Mouse (Mus musculus) embryo, embryonic 11 days (tissue): ENCODE data around the gene Borcs6.
"Not testable (repeated sequence)": the region's sequence is repeated elsewhere in the genome, so short reads cannot be mapped to it uniquely, and the experiment has no call there.

Experiments used
- DNase-seq: peaks from one replicate; pipeline ENCODE4 v3.0.0-alpha.2; 2015

Borcs6 gene

GRCm38 (mm10) chr11:69059357-69059974, at the start of gene Borcs6:
Borcs6 (plus strand) TSS chr11:69059717.
- peak; percentile 98 for DNase-seq

- no peak for DNase-seq
Observed at GRCm38 (mm10) chr11:69010400-69011323, 48.9 kb upstream of the Borcs6 start.

- DNase-seq = not testable (repeated sequence)
Observed at GRCm38 (mm10) chr11:69011445-69011844, 48.1 kb upstream of the Borcs6 start.

DNA sequence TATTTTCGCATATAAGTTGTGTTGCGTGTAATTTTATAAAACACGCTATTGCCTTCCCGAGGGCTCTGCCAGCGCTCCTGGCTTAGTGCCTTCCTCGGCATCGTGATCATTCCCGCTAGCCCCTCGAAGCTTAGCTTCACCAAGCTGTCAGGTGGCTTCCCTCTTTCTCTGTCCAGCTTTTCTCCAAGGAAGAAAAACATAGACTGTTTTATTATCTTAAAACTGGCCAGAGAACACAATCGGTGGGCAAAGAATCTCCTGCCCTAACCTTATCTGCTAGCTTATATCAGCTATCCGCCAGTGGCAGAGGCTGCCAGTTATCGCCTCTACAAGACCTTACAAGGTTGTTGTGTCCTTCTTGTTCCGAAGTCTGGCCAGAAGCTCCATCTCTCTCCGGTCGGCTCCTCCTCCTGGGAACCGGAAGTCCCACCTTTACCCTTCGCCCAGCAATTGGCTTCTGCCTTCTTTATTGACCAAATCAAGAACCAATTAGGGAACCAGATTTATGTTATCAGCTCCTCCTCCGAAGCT, 47.4 kb upstream of the Borcs6 start:
- DNase-seq = peak; percentile 92

- DNase-seq = peak; percentile 97
Observed at GRCm38 (mm10) chr11:69015644-69016441, 43.7 kb upstream of the Borcs6 start, which contains the start of gene Ctc1. Ctc1 (plus strand) TSS chr11:69015911.

DNA sequence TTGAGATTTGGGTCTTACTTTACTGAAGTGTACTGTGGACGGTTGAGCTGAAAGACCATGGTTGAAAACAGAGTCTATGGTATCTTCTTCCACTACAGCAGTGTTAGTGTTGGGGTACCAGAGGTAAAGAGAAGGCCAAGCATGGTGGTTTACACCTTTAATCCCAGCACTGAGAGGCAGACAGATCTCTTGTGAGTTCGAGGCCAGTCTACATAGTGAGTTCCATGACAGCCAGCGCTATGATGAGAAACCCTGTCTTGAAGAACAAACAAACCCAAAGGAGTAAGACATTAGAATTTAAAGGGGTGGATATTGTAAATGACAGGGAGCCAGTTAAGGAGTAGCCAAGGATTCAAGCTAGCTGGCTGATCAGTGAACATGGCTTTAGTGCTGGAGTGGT, 42.8 kb upstream of the Borcs6 start:
- no peak for DNase-seq

- no peak for DNase-seq
Observed at GRCm38 (mm10) chr11:69020691-69021090, 38.8 kb upstream of the Borcs6 start.

GRCm38 (mm10) chr11:69026562-69026961, 33.0 kb upstream of the Borcs6 start:
- no peak for DNase-seq

GRCm38 (mm10) chr11:69028805-69029204, 30.7 kb upstream of the Borcs6 start:
- DNase-seq = no peak

- DNase-seq = no peak
Observed at GRCm38 (mm10) chr11:69033552-69033951, 26.0 kb upstream of the Borcs6 start.

DNA sequence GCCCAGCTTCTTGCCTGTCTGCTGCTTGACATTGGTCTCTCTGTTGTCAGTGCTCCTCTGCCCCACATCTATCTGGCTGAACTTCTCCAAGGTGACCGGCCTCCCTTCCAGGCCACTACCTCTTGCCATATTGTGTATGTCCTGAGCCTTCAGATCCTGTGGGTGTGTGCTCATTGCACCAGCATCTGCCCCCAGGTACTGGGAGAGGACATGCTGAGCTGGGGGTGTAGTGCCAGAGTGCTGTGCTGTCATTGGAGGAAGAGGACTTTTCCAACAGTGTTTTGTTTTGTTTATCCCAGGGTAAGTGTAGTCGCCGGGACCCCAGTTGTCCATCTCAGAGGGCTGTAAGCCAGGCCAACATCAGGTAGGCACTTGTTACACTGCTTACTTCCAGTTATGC, 24.9 kb upstream of the Borcs6 start:
- DNase-seq = no peak

GRCm38 (mm10) chr11:69035411-69035810, 24.1 kb upstream of the Borcs6 start:
- DNase-seq = no peak

GRCm38 (mm10) chr11:69035849-69036248, 23.7 kb upstream of the Borcs6 start:
- peak; percentile 91 for DNase-seq

GRCm38 (mm10) chr11:69036486-69037230, 22.9 kb upstream of the Borcs6 start:
- peak; percentile 86 for DNase-seq

DNA sequence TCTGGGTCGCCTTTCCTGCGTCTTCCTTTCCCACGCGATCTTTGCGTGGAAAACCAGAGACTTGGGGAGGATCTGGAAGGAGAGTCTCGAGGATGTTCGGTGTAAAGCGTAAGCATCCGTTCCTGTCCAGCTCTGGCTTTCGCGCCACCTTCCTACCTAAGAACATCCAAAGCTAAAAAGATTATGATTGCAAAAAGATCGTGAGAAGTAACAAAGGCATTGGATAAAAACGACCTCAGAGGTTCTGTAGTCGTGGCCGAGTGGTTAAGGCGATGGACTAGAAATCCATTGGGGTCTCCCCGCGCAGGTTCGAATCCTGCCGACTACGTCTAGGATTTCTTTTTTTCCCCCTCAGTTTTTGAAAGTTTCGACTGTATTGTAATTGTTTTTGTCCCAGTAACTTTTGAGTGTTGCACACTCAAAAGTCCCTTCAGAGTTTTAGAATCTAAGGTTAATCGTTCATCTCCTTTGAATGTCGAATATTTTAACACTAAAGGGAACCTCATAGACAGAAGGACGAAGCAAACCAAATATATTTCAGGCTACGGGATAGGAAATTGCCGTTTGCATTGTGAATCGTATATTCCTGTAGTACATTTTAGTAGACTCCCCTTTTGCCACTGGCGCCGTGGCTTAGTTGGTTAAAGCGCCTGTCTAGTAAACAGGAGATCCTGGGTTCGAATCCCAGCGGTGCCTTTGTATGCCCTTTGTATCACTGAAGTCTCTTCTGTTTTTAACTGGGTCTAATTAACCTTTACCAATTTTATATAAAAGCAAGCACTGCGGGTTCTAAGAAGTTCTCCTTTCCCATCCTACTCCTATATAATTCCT, 22.1 kb upstream of the Borcs6 start:
- peak; percentile 88 for DNase-seq

DNA sequence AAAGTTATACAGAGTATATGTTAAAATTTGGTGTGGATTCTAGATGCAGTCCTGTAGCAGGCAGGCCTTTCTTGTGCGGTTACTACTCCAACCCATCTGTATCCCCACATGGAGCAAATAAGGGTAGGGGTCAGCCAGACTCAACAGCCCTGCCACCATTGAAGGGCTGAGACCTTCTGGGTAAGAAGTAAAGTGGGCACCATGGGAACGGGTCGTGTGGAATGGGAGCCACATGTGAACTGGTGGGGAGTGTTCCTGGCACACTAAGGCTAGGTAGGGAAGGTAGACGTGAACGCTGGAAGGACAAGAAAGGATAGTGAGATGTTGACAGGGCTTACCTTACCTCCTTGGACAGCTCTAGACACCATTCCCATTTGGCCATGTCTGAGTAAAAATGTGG, 21.3 kb upstream of the Borcs6 start:
- DNase-seq = no peak

GRCm38 (mm10) chr11:69045531-69046394, 13.8 kb upstream of the Borcs6 start, which contains the start of gene Aurkb:
Aurkb (plus strand) TSS chr11:69045647.
- DNase-seq = peak; percentile 95

DNA sequence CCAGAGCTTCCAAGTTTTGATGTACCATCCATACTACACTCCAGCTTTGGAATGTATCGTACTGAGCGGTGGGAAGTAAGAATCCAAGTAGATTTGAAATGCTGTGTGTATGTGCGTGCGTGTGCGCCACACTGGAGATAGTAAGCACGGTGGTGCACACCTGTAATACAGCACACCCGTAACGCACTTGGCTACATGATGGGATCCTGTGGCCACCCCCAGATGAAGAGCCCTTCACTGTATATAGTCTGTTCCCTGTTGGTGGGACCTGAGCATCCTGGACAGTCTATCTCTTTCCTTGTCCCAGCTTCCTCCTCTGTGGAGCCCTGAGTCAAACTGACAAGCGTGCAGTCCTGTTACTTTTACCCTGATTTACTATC, 13.1 kb upstream of the Borcs6 start:
- DNase-seq = no peak

DNA sequence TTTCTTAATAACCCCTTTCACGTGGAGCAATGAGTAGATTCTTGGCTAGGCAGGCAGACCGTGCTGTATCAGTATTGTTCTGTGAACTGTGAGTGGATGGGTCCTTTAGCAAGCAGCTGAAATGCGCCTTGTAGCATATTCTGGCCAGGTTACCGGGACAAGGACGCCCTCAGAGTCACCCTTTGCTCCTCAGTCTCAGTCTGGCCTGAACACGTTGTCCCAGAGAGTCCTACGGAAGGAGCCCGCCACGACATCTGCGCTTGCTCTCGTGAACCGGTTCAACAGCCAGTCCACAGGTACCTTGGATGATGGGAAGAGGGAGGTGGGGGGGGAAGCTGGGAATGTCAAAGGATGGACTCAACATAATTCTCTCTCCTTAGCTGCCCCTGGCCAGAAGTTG, 11.9 kb upstream of the Borcs6 start:
- DNase-seq = no peak

DNA sequence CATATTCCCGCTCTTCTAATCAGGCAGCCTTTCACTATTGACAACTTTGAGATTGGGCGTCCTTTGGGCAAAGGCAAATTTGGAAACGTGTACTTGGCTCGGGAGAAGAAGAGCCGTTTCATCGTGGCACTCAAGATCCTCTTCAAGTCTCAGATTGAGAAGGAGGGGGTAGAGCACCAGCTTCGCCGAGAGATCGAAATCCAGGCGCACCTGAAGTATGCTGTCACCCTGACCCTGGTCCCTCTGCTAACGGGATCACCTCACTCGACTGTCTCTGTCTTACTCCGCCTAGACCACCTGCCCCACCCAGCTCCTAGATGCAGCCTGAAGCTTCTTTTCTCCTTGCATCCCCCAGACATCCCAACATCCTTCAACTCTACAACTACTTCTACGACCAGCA, 11.4 kb upstream of the Borcs6 start:
- no peak for DNase-seq
